Mouse (Mus musculus): ENCODE data around the gene Arhgdia. TPM values are rescaled to one million over a fixed set of nuclear protein-coding genes. Genes with fewer than 3 reads are reported as not detected.
A peak's percentile ranks its signal among the peaks of the same experiment; 100 is the strongest.
"Not testable (repeated sequence)": the region's sequence is repeated elsewhere in the genome, so short reads cannot be mapped to it uniquely, and the experiment has no call there.

The Arhgdia gene
- polyA plus RNA-seq, 1 experiment from 2014 or later, result 435 TPM

DNA sequence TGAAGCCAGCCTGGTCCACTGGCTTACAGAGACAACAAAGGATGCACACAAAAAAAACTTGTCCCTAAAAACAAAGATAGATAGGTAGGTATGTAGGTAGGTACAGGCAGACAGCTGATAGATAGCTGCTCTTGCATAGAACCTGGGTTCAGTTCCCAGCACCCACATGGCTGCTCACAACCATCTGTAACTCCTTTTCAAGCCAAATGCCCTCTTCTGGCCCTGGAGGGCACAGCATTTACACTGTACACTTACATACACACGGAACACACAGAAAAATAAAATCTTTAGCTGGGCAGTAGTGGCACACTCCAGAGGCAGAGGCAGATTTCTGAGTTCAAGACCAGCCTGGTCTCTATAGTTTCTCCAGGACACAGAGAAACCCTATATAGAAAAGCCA lies 2.5 kb upstream of the Arhgdia start:
- no peaks in the 10 kb centered on the region for H3K27me3 ChIP-seq (ENCODE audit: control insufficient read depth, insufficient read depth, low read length)
- H3K4me3 ChIP-seq (ENCODE audit: low read length), result no peak overlapping the region
- peaks cover 3% of the 10 kb centered on the region; the same call in 1 of the 2 replicates for H3K9me3 ChIP-seq (replicated peaks; ENCODE audit: control insufficient read depth, low read length)
- no peak overlapping the region for H3K9ac ChIP-seq (ENCODE audit: low read length)
- H3K4me2 ChIP-seq (ENCODE audit: low read depth, low read length), result no peak overlapping the region
- ATAC-seq (replicated peaks; ENCODE audit: extremely low read depth, insufficient read depth, low FRiP score), result no peak
- 97% methylated on average over 1 of the region's 1 CpGs for WGBS
- H3K36me3 ChIP-seq (ENCODE audit: control insufficient read depth, insufficient read depth), result peaks cover 41% of the 10 kb centered on the region
- H3K4me1 ChIP-seq (ENCODE audit: control insufficient read depth, insufficient read depth, low read length), result peaks cover 20% of the 10 kb centered on the region
- no peak overlapping the region for H3K27ac ChIP-seq (ENCODE audit: low read length)

DNA sequence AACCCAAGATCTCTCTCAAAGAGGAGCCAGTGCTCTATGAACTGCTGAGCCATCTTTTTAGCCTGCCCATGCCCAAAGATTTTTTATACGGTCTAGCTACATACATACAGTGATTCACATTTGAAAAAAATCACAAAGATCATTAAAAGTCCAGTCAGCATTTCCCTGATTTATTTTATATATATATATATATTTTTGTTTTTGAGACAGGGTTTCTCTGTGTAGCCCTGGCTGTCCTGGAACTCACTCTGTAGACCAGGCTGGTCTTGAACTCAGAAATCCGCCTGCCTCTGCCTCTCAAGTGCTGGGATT lies 1.5 kb upstream of the Arhgdia start:
- Histone ChIP-seq H3K36me3 (ENCODE audit: control insufficient read depth, insufficient read depth) (peaks cover 44% of the 10 kb centered on the region), H3K4me1 (ENCODE audit: control insufficient read depth, insufficient read depth, low read length) (peaks cover 20% of the 10 kb centered on the region)
- not testable (repeated sequence) for H3K4me2 ChIP-seq (ENCODE audit: low read depth, low read length); H3K9ac ChIP-seq (ENCODE audit: low read length); H3K27me3 ChIP-seq (ENCODE audit: control insufficient read depth, insufficient read depth, low read length); H3K27ac ChIP-seq (ENCODE audit: low read length); H3K4me3 ChIP-seq (ENCODE audit: low read length); H3K9me3 ChIP-seq (replicated peaks; ENCODE audit: control insufficient read depth, low read length); ATAC-seq (replicated peaks; ENCODE audit: extremely low read depth, insufficient read depth, low FRiP score)
- 93% methylated on average over 2 of the region's 2 CpGs for WGBS

DNA sequence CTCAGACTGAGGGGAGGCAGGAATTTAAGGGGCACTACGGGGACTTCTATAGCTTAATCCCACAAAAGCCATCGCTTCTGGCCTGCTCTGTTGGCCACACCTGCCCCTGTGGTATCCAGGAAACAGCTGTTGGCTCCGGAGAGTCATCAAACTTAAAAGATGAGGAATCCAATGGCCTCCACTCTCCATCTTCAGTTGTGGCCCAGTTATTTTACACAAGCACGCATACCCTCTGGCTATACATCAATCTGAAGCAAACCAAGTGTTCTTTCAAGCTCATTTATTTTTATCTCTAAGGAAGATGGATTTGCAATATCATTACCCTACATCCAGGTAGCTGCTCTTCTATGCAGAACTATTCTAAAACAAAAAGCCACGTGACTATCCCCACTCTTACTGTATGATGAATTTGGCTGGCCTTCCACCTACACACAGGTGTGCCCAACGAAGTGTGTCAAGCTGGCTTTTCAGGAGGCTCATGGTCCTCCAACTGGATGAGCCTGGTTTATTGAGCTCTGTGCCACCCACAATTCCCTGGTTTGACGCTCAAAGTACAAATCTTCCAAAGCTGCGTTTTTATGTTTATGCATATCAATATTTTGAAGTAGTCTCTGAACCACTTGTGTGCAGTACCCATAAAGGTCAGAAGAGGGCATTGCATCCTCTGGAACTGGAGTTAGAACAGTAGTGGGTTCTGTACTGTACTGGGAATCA lies 1.0 kb upstream of the Arhgdia start:
- peak overlapping the region; percentile 92 for H3K27ac ChIP-seq (ENCODE audit: low read length)
- peaks cover 20% of the 10 kb centered on the region for H3K4me1 ChIP-seq (ENCODE audit: control insufficient read depth, insufficient read depth, low read length)
- WGBS, result 78% methylated on average over 8 of the region's 8 CpGs
- no peak for ATAC-seq (replicated peaks; ENCODE audit: extremely low read depth, insufficient read depth, low FRiP score)
- H3K9me3 ChIP-seq (replicated peaks; ENCODE audit: control insufficient read depth, low read length), result peaks cover 3% of the 10 kb centered on the region; the same call in 1 of the 2 replicates
- no peaks in the 10 kb centered on the region for H3K27me3 ChIP-seq (ENCODE audit: control insufficient read depth, insufficient read depth, low read length)
- H3K36me3 ChIP-seq (ENCODE audit: control insufficient read depth, insufficient read depth), result peaks cover 46% of the 10 kb centered on the region
- peak overlapping the region; percentile 94 for H3K4me2 ChIP-seq (ENCODE audit: low read depth, low read length)
- H3K9ac ChIP-seq (ENCODE audit: low read length), result peak overlapping the region; percentile 95
- peak overlapping the region; percentile 92 for H3K4me3 ChIP-seq (ENCODE audit: low read length)

DNA sequence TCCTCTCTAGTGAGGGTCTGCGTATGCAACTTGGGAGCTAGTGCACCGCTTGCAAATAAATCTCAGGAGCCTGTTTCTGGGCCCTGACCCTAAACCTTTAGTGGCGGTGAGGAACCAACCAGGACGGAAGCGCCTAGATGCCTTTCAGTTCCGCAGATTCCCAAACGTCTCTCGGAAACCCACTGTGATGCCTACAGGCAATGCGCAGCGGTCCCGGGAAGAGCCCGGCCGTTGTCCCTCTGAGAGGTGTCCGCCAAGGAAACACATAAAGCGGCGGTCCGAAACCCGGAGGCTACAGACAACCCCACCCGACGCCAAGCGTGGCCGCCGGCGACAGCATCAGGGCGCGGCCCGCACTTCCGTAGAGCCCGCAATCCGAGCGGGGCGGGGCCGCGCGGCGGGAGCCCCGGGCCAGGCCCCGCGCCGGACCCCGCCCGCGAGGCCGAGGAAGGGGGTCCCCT lies 523 bp downstream of the Arhgdia start:
- Histone ChIP-seq H3K36me3 (ENCODE audit: control insufficient read depth, insufficient read depth) (peaks cover 36% of the 10 kb centered on the region), H3K27ac (ENCODE audit: low read length) (peak overlapping the region; percentile 92), H3K9me3 (replicated peaks; ENCODE audit: control insufficient read depth, low read length) (peaks cover 3% of the 10 kb centered on the region; the same call in 1 of the 2 replicates), H3K4me1 (ENCODE audit: control insufficient read depth, insufficient read depth, low read length) (peaks cover 20% of the 10 kb centered on the region), H3K9ac (ENCODE audit: low read length) (peak overlapping the region; percentile 95), H3K27me3 (ENCODE audit: control insufficient read depth, insufficient read depth, low read length) (no peaks in the 10 kb centered on the region), H3K4me3 (ENCODE audit: low read length) (peak overlapping the region; percentile 92), H3K4me2 (ENCODE audit: low read depth, low read length) (peak overlapping the region; percentile 95)
- ATAC-seq (replicated peaks; ENCODE audit: extremely low read depth, insufficient read depth, low FRiP score), result peak; percentile 42
- WGBS, result 1% methylated on average over 43 of the region's 44 CpGs

DNA sequence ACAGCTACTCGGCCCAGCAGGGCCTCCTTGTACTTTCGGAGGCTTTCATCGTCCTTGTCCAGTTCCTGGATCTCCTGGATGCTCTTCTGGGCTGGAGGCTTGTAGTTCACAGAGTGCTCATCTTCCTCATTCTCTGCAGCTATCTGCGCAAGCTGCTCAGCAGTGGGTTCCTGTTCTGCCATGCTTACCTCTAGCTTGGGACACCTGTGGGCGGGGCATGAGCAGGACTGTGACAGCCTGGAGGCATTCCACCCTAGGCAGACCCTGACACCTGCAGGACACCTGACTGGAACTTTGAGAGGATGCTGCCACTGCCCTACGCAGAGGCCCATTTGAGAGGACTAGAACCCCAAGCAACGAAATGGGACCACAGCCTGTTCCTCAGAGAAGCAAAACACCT lies 1.2 kb downstream of the Arhgdia start:
- Histone ChIP-seq H3K9me3 (replicated peaks; ENCODE audit: control insufficient read depth, low read length) (peaks cover 3% of the 10 kb centered on the region; the same call in 1 of the 2 replicates), H3K4me3 (ENCODE audit: low read length) (peak overlapping the region; percentile 92), H3K36me3 (ENCODE audit: control insufficient read depth, insufficient read depth) (peaks cover 31% of the 10 kb centered on the region), H3K4me2 (ENCODE audit: low read depth, low read length) (peak overlapping the region; percentile 95), H3K27ac (ENCODE audit: low read length) (peak overlapping the region; percentile 92), H3K9ac (ENCODE audit: low read length) (peak overlapping the region; percentile 95), H3K4me1 (ENCODE audit: control insufficient read depth, insufficient read depth, low read length) (peaks cover 20% of the 10 kb centered on the region), H3K27me3 (ENCODE audit: control insufficient read depth, insufficient read depth, low read length) (no peaks in the 10 kb centered on the region)
- ATAC-seq (replicated peaks; ENCODE audit: extremely low read depth, insufficient read depth, low FRiP score), result no peak
- 47% methylated on average over 7 of the region's 7 CpGs for WGBS

DNA sequence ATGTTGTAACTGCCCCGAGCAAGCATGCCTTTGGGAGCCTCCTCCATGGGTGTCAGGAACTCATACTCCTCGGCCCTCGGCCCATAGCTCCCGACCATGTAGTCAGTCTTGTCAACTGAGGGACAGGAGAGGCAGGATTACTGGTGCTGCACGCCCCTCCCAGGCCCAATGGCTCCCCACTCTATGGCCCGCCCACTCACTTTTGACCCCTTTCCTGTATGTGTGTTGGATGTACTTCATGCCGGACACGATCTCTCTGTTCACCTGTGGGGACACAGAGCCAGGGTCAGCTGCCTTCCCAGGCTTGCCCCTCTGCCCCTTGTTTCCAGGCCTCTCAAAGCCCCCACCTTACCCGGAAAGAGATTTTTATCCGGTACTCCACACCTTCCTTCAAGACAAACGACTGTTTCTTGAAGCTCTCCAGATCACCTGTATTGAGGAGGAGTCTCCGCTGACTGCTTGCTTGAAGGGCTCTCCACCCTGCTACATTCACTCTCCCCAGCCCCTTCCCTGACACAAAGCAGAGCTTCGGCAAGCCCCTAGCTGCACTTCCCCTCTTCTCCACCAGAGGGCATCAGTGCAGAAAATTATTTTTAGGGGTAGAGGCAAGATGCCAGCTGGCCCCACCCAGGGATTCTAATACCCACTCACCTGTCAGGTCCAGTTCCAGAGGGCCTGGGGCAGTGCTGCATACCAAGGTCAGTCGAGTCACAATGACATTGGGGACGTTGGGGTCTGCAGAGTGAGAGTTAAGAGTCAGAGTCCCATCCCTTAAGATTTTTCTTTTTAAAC lies 1.9 kb downstream of the Arhgdia start:
- peak overlapping the region; percentile 92 for H3K4me3 ChIP-seq (ENCODE audit: low read length)
- peaks cover 3% of the 10 kb centered on the region; the same call in 1 of the 2 replicates for H3K9me3 ChIP-seq (replicated peaks; ENCODE audit: control insufficient read depth, low read length)
- peaks cover 24% of the 10 kb centered on the region for H3K4me1 ChIP-seq (ENCODE audit: control insufficient read depth, insufficient read depth, low read length)
- peaks cover 29% of the 10 kb centered on the region for H3K36me3 ChIP-seq (ENCODE audit: control insufficient read depth, insufficient read depth)
- peak overlapping the region; percentile 95 for H3K9ac ChIP-seq (ENCODE audit: low read length)
- no peaks in the 10 kb centered on the region for H3K27me3 ChIP-seq (ENCODE audit: control insufficient read depth, insufficient read depth, low read length)
- WGBS, result 49% methylated on average over 15 of the region's 15 CpGs
- ATAC-seq (replicated peaks; ENCODE audit: extremely low read depth, insufficient read depth, low FRiP score), result no peak
- peak overlapping the region; percentile 95 for H3K4me2 ChIP-seq (ENCODE audit: low read depth, low read length)
- H3K27ac ChIP-seq (ENCODE audit: low read length), result peak overlapping the region; percentile 92

DNA sequence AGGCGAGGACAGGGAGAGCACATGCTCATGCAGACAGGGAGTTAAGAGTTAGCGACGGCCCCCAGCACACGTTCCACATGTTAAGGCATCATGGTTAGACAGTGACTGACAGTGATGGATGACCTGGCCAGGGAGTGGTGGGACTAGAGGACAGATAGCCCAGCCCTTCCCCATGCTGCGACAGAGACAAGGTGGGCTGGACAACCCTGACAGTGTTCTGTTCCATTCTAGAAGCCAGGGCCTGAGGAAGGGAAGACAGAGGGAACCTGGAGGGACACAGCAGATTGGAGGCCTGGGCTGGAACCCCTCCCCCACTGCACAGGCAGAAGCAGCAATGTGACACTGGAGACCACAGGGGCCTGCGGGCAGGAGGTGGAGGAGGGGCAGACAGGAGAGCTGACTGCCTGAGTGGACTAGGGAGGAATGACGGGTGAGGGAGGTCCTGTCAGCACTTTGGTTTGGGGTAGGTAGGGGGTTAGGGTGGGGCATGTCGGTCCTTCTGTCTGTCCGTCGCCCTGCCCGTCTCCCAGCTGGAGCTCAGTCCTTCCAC lies 2.7 kb downstream of the Arhgdia start:
- Histone ChIP-seq H3K4me3 (ENCODE audit: low read length) (no peak overlapping the region), H3K27ac (ENCODE audit: low read length) (no peak overlapping the region), H3K27me3 (ENCODE audit: control insufficient read depth, insufficient read depth, low read length) (no peaks in the 10 kb centered on the region), H3K4me1 (ENCODE audit: control insufficient read depth, insufficient read depth, low read length) (peaks cover 29% of the 10 kb centered on the region), H3K9ac (ENCODE audit: low read length) (no peak overlapping the region; the same call in 1 of the 2 replicates), H3K36me3 (ENCODE audit: control insufficient read depth, insufficient read depth) (peaks cover 23% of the 10 kb centered on the region), H3K9me3 (replicated peaks; ENCODE audit: control insufficient read depth, low read length) (peaks cover under 1% of the 10 kb centered on the region; the same call in 1 of the 2 replicates), H3K4me2 (ENCODE audit: low read depth, low read length) (no peak overlapping the region)
- 61% methylated on average over 11 of the region's 11 CpGs for WGBS
- no peak for ATAC-seq (replicated peaks; ENCODE audit: extremely low read depth, insufficient read depth, low FRiP score)

DNA sequence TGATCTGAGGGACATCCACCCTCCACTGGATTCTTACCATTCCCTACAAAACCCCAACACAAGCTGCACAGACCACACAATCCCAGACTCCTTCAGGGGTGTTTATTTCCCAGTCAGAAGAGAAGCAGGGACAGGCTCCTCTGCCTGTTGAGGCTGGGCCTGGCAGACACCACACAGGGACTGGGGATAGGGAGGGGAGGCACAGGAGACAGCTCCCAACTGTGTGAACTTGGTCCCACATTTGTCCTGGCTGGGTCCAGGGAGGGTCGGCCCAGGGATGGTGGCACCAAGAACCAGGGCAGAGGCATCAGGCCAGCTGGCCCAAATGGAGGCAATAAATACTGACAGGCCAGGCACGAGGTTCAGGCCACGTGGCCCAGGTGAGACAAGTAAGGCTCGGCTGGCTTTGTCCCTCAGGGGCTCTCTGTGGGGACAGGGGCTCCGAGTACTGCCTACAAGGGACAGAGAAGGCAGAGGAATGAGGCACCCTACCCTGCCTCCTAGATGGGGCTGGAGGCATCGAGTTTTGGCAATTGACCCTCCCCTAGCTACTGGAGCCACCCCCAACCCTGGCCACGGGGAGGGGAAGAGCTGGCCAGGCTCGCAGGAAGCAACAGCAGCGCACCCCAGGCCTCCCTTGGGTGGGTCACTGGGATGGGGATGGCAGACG lies 3.3 kb downstream of the Arhgdia start:
- no peak overlapping the region for H3K27ac ChIP-seq (ENCODE audit: low read length)

More for the DNA sequence above, 3.3 kb downstream of the Arhgdia start:
- Histone ChIP-seq H3K4me3 (ENCODE audit: low read length) (no peak overlapping the region), H3K4me1 (ENCODE audit: control insufficient read depth, insufficient read depth, low read length) (peaks cover 29% of the 10 kb centered on the region), H3K27me3 (ENCODE audit: control insufficient read depth, insufficient read depth, low read length) (no peaks in the 10 kb centered on the region), H3K9ac (ENCODE audit: low read length) (no peak overlapping the region), H3K9me3 (replicated peaks; ENCODE audit: control insufficient read depth, low read length) (no peaks in the 10 kb centered on the region), H3K4me2 (ENCODE audit: low read depth, low read length) (no peak overlapping the region), H3K36me3 (ENCODE audit: control insufficient read depth, insufficient read depth) (peaks cover 22% of the 10 kb centered on the region)
- WGBS, result 78% methylated on average over 10 of the region's 10 CpGs
- ATAC-seq (replicated peaks; ENCODE audit: extremely low read depth, insufficient read depth, low FRiP score), result no peak
